Mouse (Mus musculus): ENCODE measurements around the gene Itpk1. TPM values are rescaled to one million over a fixed set of nuclear protein-coding genes. Genes with fewer than 3 reads are reported as not detected.

The Itpk1 gene
- polyA plus RNA-seq, 1 experiment = 4.5 TPM

DNA sequence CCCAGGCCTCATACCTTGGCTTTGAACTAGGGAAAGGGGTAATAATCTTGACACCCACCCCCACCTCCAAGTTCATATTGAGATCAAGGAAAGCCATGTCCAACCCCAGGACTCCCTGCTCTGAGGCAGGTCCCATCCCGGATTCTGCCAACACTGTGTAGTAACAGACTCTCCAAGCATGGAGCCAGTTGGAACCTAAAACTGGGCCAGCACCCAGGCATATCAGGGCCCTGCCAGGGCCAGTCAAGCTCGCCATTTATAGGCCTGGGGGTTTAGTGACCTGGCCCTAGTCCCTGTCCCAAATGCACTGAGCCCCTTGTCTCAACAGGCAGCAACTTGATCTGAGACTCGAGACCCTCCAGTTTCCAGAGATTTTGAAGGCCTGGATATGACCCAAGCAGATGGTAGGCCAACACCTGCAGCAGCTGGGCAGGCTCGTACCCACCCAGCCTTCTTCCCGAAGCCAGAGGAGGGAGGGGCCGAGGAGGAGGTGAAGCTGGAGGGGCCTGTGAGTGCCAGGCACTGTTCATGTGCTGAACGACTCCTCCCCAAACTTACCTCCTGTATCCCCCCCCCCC lies 21.9 kb downstream of the Itpk1 start:
- no peak for TF ChIP-seq USF1 (IDR thresholded peaks at IDR 0.05; ENCODE audit: low read depth)
- TF ChIP-seq FOSL1 (IDR thresholded peaks at IDR 0.05; ENCODE audit: insufficient read depth, low read length, poor library complexity, severe bottlenecking) = no peak
- TF ChIP-seq MYOG (IDR thresholded peaks at IDR 0.05; ENCODE audit: control insufficient read depth, extremely low read depth, insufficient read length) = no peak
- TF ChIP-seq CTCF (IDR thresholded peaks at IDR 0.05; ENCODE audit: control insufficient read depth, insufficient read depth, insufficient read length) = no peak
- no peak for TF ChIP-seq MAX (IDR thresholded peaks at IDR 0.05)
- no peak for TF ChIP-seq MYOD1 (IDR thresholded peaks at IDR 0.05; ENCODE audit: control insufficient read depth, insufficient read length, low read depth)
- no peak for TF ChIP-seq CEBPB (IDR thresholded peaks at IDR 0.05; ENCODE audit: low read depth)
- Histone ChIP-seq H3K79me2 (ENCODE audit: control insufficient read depth, insufficient read depth) (no peaks in the 10 kb centered on the region), H3K4me3 (ENCODE audit: insufficient read depth, poor library complexity, severe bottlenecking) (no peak overlapping the region), H3K36me3 (ENCODE audit: control insufficient read depth, insufficient read depth) (no peaks in the 10 kb centered on the region), H3K27me3 (ENCODE audit: control insufficient read depth, insufficient read depth, insufficient read length) (no peaks in the 10 kb centered on the region), H3ac (ENCODE audit: control insufficient read depth, insufficient read length, low read depth) (no peak overlapping the region), H3K79me3 (ENCODE audit: low read depth) (no peaks in the 10 kb centered on the region)

DNA sequence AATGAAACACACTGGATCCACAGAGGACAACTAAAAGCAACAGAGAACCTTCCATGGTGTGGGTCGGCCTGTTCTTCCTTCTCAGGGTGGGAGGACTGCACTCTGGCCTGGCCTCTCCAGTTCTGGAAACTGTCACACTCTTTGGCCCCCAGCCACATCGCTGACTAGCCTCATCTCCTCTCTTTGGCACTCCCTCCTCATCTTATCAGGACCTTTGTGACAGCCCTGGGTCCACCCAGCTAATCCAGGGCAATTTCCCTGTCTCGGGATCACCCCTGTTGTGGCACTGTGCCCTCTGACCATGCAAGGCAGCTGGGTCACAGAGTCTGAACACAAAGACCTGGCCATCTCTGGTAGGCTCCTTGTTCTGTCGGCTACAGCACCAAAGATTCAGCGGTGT lies 22.6 kb downstream of the Itpk1 start:
- Histone ChIP-seq H3ac (ENCODE audit: control insufficient read depth, insufficient read length, low read depth) (no peak overlapping the region), H3K79me3 (ENCODE audit: low read depth) (no peaks in the 10 kb centered on the region), H3K36me3 (ENCODE audit: control insufficient read depth, insufficient read depth) (no peaks in the 10 kb centered on the region), H3K4me3 (ENCODE audit: insufficient read depth, poor library complexity, severe bottlenecking) (no peak overlapping the region), H3K27me3 (ENCODE audit: control insufficient read depth, insufficient read depth, insufficient read length) (no peaks in the 10 kb centered on the region), H3K79me2 (ENCODE audit: control insufficient read depth, insufficient read depth) (no peaks in the 10 kb centered on the region)
- TF ChIP-seq MYOG (IDR thresholded peaks at IDR 0.05; ENCODE audit: control insufficient read depth, extremely low read depth, insufficient read length) (no peak), CTCF (IDR thresholded peaks at IDR 0.05; ENCODE audit: control insufficient read depth, insufficient read depth, insufficient read length) (no peak), FOSL1 (IDR thresholded peaks at IDR 0.05; ENCODE audit: insufficient read depth, low read length, poor library complexity, severe bottlenecking) (no peak), MYOD1 (IDR thresholded peaks at IDR 0.05; ENCODE audit: control insufficient read depth, insufficient read length, low read depth) (no peak), USF1 (IDR thresholded peaks at IDR 0.05; ENCODE audit: low read depth) (no peak), CEBPB (IDR thresholded peaks at IDR 0.05; ENCODE audit: low read depth) (no peak), MAX (IDR thresholded peaks at IDR 0.05) (no peak)

DNA sequence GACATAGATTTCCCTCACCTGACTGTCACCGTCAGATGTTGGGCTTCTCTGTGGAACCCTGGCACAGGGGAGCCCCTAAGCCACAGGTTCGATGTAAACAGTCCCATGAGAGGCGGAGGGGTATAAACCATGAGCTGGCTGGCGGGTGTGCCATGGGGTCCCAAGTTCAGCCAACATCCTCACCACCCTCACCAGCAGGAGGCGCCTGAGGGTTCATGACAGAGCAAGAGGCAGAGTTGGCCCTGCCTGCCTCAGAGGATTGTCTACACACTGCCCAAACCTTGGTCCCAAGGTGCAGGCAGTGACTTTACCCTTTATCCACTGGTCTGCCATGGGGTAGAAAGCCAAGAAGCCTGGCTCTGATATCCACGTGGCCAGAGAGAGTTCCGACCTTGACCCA lies 23.1 kb downstream of the Itpk1 start:
- Histone ChIP-seq H3K27me3 (ENCODE audit: control insufficient read depth, insufficient read depth, insufficient read length) (no peaks in the 10 kb centered on the region), H3K4me3 (ENCODE audit: insufficient read depth, poor library complexity, severe bottlenecking) (no peak overlapping the region), H3K36me3 (ENCODE audit: control insufficient read depth, insufficient read depth) (no peaks in the 10 kb centered on the region), H3K79me3 (ENCODE audit: low read depth) (no peaks in the 10 kb centered on the region), H3K79me2 (ENCODE audit: control insufficient read depth, insufficient read depth) (no peaks in the 10 kb centered on the region), H3ac (ENCODE audit: control insufficient read depth, insufficient read length, low read depth) (no peak overlapping the region)
- TF ChIP-seq MYOD1 (IDR thresholded peaks at IDR 0.05; ENCODE audit: control insufficient read depth, insufficient read length, low read depth) (no peak), CTCF (IDR thresholded peaks at IDR 0.05; ENCODE audit: control insufficient read depth, insufficient read depth, insufficient read length) (no peak), CEBPB (IDR thresholded peaks at IDR 0.05; ENCODE audit: low read depth) (no peak), USF1 (IDR thresholded peaks at IDR 0.05; ENCODE audit: low read depth) (no peak), MYOG (IDR thresholded peaks at IDR 0.05; ENCODE audit: control insufficient read depth, extremely low read depth, insufficient read length) (no peak), MAX (IDR thresholded peaks at IDR 0.05) (no peak)

DNA sequence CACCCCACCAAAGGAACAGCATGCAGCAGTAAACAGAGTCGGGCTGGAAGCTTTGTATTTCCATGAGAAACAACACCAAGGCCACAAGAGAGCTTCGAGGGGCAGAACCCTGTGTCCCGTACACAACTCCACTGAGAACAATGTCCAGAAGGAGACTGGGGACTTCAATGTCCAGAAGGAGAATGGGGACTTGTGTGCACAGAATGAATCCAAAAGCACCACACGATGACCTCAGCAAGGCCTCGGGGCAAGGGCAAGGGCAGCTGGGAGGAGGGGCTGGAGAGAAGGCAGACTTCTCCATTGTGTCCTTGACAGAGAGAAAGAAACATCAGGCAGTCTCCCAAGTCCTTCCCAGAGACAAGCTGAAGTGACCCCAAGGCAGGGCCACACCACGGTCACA lies 25.9 kb downstream of the Itpk1 start:
- Histone ChIP-seq H3K4me3 (ENCODE audit: insufficient read depth, poor library complexity, severe bottlenecking) (no peak overlapping the region), H3K79me2 (ENCODE audit: control insufficient read depth, insufficient read depth) (no peaks in the 10 kb centered on the region), H3ac (ENCODE audit: control insufficient read depth, insufficient read length, low read depth) (no peak overlapping the region), H3K36me3 (ENCODE audit: control insufficient read depth, insufficient read depth) (no peaks in the 10 kb centered on the region), H3K27me3 (ENCODE audit: control insufficient read depth, insufficient read depth, insufficient read length) (no peaks in the 10 kb centered on the region), H3K79me3 (ENCODE audit: low read depth) (no peaks in the 10 kb centered on the region)
- TF ChIP-seq MYOG (IDR thresholded peaks at IDR 0.05; ENCODE audit: control insufficient read depth, extremely low read depth, insufficient read length) = no peak
- TF ChIP-seq USF1 (IDR thresholded peaks at IDR 0.05; ENCODE audit: low read depth) = no peak
- TF ChIP-seq CEBPB (IDR thresholded peaks at IDR 0.05; ENCODE audit: low read depth) = no peak
- no peak for TF ChIP-seq MYOD1 (IDR thresholded peaks at IDR 0.05; ENCODE audit: control insufficient read depth, insufficient read length, low read depth)
- TF ChIP-seq CTCF (IDR thresholded peaks at IDR 0.05; ENCODE audit: control insufficient read depth, insufficient read depth, insufficient read length) = no peak
- no peak for TF ChIP-seq FOSL1 (IDR thresholded peaks at IDR 0.05; ENCODE audit: insufficient read depth, low read length, poor library complexity, severe bottlenecking)
- no peak for TF ChIP-seq MAX (IDR thresholded peaks at IDR 0.05)

DNA sequence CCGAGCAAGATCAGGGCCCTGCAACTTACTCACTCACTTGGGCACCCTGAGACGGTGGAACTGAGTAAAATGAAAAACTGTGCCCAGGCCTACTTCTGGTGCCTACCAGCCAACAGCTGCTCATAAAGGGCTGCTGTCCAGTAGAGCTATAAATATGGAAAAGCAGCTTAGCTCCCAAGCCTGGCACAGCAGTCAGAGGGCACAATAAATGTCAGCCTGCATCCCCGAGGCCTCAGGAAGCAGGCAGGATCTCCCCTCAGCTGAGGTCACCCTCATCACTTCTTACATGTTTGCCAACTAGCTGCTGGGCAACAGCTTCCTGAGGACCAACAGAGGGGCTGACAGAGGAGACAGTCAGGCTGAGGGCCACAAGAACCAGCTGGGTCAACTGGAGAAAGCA lies 27.6 kb downstream of the Itpk1 start:
- Histone ChIP-seq H3K36me3 (ENCODE audit: control insufficient read depth, insufficient read depth) (no peaks in the 10 kb centered on the region), H3K27me3 (ENCODE audit: control insufficient read depth, insufficient read depth, insufficient read length) (no peaks in the 10 kb centered on the region), H3K79me3 (ENCODE audit: low read depth) (no peaks in the 10 kb centered on the region), H3K4me3 (ENCODE audit: insufficient read depth, poor library complexity, severe bottlenecking) (no peak overlapping the region), H3K79me2 (ENCODE audit: control insufficient read depth, insufficient read depth) (no peaks in the 10 kb centered on the region), H3ac (ENCODE audit: control insufficient read depth, insufficient read length, low read depth) (no peak overlapping the region)
- TF ChIP-seq CEBPB (IDR thresholded peaks at IDR 0.05; ENCODE audit: low read depth) = no peak
- TF ChIP-seq USF1 (IDR thresholded peaks at IDR 0.05; ENCODE audit: low read depth) = no peak
- TF ChIP-seq MYOG (IDR thresholded peaks at IDR 0.05; ENCODE audit: control insufficient read depth, extremely low read depth, insufficient read length) = no peak
- TF ChIP-seq MAX (IDR thresholded peaks at IDR 0.05) = no peak
- TF ChIP-seq FOSL1 (IDR thresholded peaks at IDR 0.05; ENCODE audit: insufficient read depth, low read length, poor library complexity, severe bottlenecking) = no peak
- TF ChIP-seq CTCF (IDR thresholded peaks at IDR 0.05; ENCODE audit: control insufficient read depth, insufficient read depth, insufficient read length) = no peak
- TF ChIP-seq MYOD1 (IDR thresholded peaks at IDR 0.05; ENCODE audit: control insufficient read depth, insufficient read length, low read depth) = no peak

DNA sequence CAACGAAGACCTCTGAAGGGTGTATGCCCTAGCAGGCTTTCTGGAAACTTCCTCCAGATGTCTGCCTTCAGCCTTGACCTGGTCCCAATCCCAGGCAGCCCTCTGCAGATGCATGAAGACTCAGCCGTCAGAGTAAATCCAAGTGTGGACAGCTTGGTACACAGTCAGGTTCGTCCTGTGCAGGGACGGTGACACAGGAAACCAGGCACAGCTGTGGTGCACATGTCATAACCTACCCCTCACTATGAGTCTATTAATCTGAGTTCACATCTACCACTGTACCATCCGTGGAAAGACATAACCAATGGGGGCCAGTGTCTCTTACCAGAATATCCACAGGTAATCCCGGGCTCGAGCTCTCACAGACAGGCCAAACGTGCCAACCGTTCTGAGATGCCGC lies 30.2 kb downstream of the Itpk1 start:
- Histone ChIP-seq H3K79me3 (ENCODE audit: low read depth) (no peaks in the 10 kb centered on the region), H3K36me3 (ENCODE audit: control insufficient read depth, insufficient read depth) (no peaks in the 10 kb centered on the region), H3K79me2 (ENCODE audit: control insufficient read depth, insufficient read depth) (no peaks in the 10 kb centered on the region), H3ac (ENCODE audit: control insufficient read depth, insufficient read length, low read depth) (no peak overlapping the region), H3K4me3 (ENCODE audit: insufficient read depth, poor library complexity, severe bottlenecking) (no peak overlapping the region), H3K27me3 (ENCODE audit: control insufficient read depth, insufficient read depth, insufficient read length) (no peaks in the 10 kb centered on the region)
- TF ChIP-seq USF1 (IDR thresholded peaks at IDR 0.05; ENCODE audit: low read depth) (no peak), MYOG (IDR thresholded peaks at IDR 0.05; ENCODE audit: control insufficient read depth, extremely low read depth, insufficient read length) (no peak), FOSL1 (IDR thresholded peaks at IDR 0.05; ENCODE audit: insufficient read depth, low read length, poor library complexity, severe bottlenecking) (no peak), MAX (IDR thresholded peaks at IDR 0.05) (no peak), MYOD1 (IDR thresholded peaks at IDR 0.05; ENCODE audit: control insufficient read depth, insufficient read length, low read depth) (no peak), CTCF (IDR thresholded peaks at IDR 0.05; ENCODE audit: control insufficient read depth, insufficient read depth, insufficient read length) (no peak), CEBPB (IDR thresholded peaks at IDR 0.05; ENCODE audit: low read depth) (no peak)

All from C2C12 (cell line).